Mouse (Mus musculus): ENCODE measurements around the gene Tprg. TPM values are rescaled to one million over a fixed set of nuclear protein-coding genes. Genes with fewer than 3 reads are reported as not detected.

The Tprg gene
- total and polyA plus RNA-seq, 3 experiments, result not detected

GRCm38 (mm10) chr16:25468040-25468439 is 181.4 kb downstream of the Tprg start:
- dilution Hi-C loops (cut with MboI; ENCODE audit: extremely low pct_ligation_motif_present, extremely low pct_unique_long_range_greater_than_20kb, low sequenced_read_pairs), result no loop called here
- Histone ChIP-seq H3K27me3 (replicated peaks) (no peaks in the 10 kb centered on the region), H3K9me3 (replicated peaks; ENCODE audit: low read length) (no peaks in the 10 kb centered on the region), H3K4me3 (replicated peaks in 1 of 3; ENCODE audit: low read depth in 2 of 3, low read length in 2 of 3, poor library complexity in 1 of 3) (no peak overlapping the region), H3K9ac (ENCODE audit: insufficient read depth, low read depth) (no peak overlapping the region), H3K4me2 (ENCODE audit: insufficient read depth, low read depth, poor library complexity, severe bottlenecking) (no peak overlapping the region), H3K36me3 (replicated peaks in 1 of 2; ENCODE audit: control insufficient read depth in 1 of 2, insufficient read depth in 1 of 2, low read length in 1 of 2) (no peaks in the 10 kb centered on the region), H3K4me1 (ENCODE audit: control insufficient read depth in 1 of 2, insufficient read depth in 2 of 2) (no peaks in the 10 kb centered on the region), H3K79me2 (replicated peaks; ENCODE audit: control insufficient read depth, extremely low read depth, insufficient read depth, poor library complexity, severe bottlenecking) (no peaks in the 10 kb centered on the region), H3K27ac (ENCODE audit: insufficient read depth, low read depth) (no peak overlapping the region)
- TF ChIP-seq SMC3 (IDR thresholded peaks at IDR 0.05; ENCODE audit: low read depth, low read length), result no peak
- TF ChIP-seq RAD21 (IDR thresholded peaks at IDR 0.05; ENCODE audit: low read depth, low read length), result no peak
- TF ChIP-seq NELFE (IDR thresholded peaks at IDR 0.05; ENCODE audit: low read depth, low read length), result no peak
- TF ChIP-seq MAZ (IDR thresholded peaks at IDR 0.05; ENCODE audit: low read depth, low read length), result no peak
- no peak for TF ChIP-seq MYC (IDR thresholded peaks at IDR 0.05; ENCODE audit: low read depth, low read length)
- no peak for TF ChIP-seq MAFK (IDR thresholded peaks at IDR 0.05; ENCODE audit: insufficient replicate concordance, low read length)
- no peak for TF ChIP-seq PAX5 (IDR thresholded peaks at IDR 0.05; ENCODE audit: low read length)
- in situ Hi-C loops (cut with MboI; ENCODE audit: low pct_ligation_motif_present, low pct_unique_long_range_greater_than_20kb, low sequenced_read_pairs), result no loop called here
- no peak for DNase-seq (ENCODE audit: extremely low read depth)

- H3K36me3 ChIP-seq (replicated peaks in 1 of 2; ENCODE audit: control insufficient read depth in 1 of 2, insufficient read depth in 1 of 2, low read length in 1 of 2), result no peaks in the 10 kb centered on the region
- no peak overlapping the region for H3K4me2 ChIP-seq (ENCODE audit: insufficient read depth, low read depth, poor library complexity, severe bottlenecking)
- in situ Hi-C loops (cut with MboI; ENCODE audit: low pct_ligation_motif_present, low pct_unique_long_range_greater_than_20kb, low sequenced_read_pairs), result no loop called here
- H3K9ac ChIP-seq (ENCODE audit: insufficient read depth, low read depth), result no peak overlapping the region
- H3K9me3 ChIP-seq (replicated peaks; ENCODE audit: low read length), result no peaks in the 10 kb centered on the region
- TF ChIP-seq USF1 (IDR thresholded peaks at IDR 0.05; ENCODE audit: low read depth, low read length), result no peak
- TF ChIP-seq EP300 (IDR thresholded peaks at IDR 0.05; ENCODE audit: low read length), result no peak
- TF ChIP-seq RAD21 (IDR thresholded peaks at IDR 0.05; ENCODE audit: low read depth, low read length), result no peak
- TF ChIP-seq MAZ (IDR thresholded peaks at IDR 0.05; ENCODE audit: low read depth, low read length), result no peak
- no peak for TF ChIP-seq CHD2 (IDR thresholded peaks at IDR 0.05; ENCODE audit: low read length)
- H3K4me3 ChIP-seq (replicated peaks in 1 of 3; ENCODE audit: low read depth in 2 of 3, low read length in 2 of 3, poor library complexity in 1 of 3), result no peak overlapping the region
- H3K4me1 ChIP-seq (ENCODE audit: control insufficient read depth in 1 of 2, insufficient read depth in 2 of 2), result no peaks in the 10 kb centered on the region
- dilution Hi-C loops (cut with MboI; ENCODE audit: extremely low pct_ligation_motif_present, extremely low pct_unique_long_range_greater_than_20kb, low sequenced_read_pairs), result no loop called here
- DNase-seq (ENCODE audit: extremely low read depth), result no peak
- H3K27ac ChIP-seq (ENCODE audit: insufficient read depth, low read depth), result no peak overlapping the region
- no peaks in the 10 kb centered on the region for H3K27me3 ChIP-seq (replicated peaks)
- H3K79me2 ChIP-seq (replicated peaks; ENCODE audit: control insufficient read depth, extremely low read depth, insufficient read depth, poor library complexity, severe bottlenecking), result no peaks in the 10 kb centered on the region
These were observed 182.0 kb downstream of the Tprg start for GRCm38 (mm10) chr16:25468662-25469061.

Data from CH12.LX (cell line).